Mouse (Mus musculus) midbrain, embryonic 16.5 days (tissue): ENCODE measurements around the gene Glp2r. TPM values are rescaled to one million over a fixed set of nuclear protein-coding genes. Genes with fewer than 3 reads are reported as not detected.

Source experiments
- ATAC-seq: fragments of 200-750 bp; cut with Nextera tagmentation; 2 replicates; pipeline ENCODE4 v1.8.0; 2017; ENCODE audit warnings: moderate TSS enrichment
- H3K27ac ChIP-seq: fragments of 300-500 bp; sonication (generic); 2 replicates; pipeline ENCODE4 v1.5.1; 2014; ENCODE audit warnings: mild to moderate bottlenecking, low read length, mixed read lengths
- H3K27me3 ChIP-seq: fragments of 300-500 bp; sonication (generic); 2 replicates; pipeline ENCODE4 v1.6.1; 2014; ENCODE audit warnings: low read depth, low read length, mixed read lengths; ENCODE audit not compliant: control insufficient read depth, insufficient read depth
- H3K36me3 ChIP-seq: fragments of 300-500 bp; sonication (generic); 2 replicates; pipeline ENCODE4 v1.6.1; 2014; ENCODE audit warnings: mild to moderate bottlenecking, low read length, moderate library complexity, mixed read lengths; ENCODE audit not compliant: control insufficient read depth, insufficient read depth
- H3K4me1 ChIP-seq: fragments of 300-500 bp; sonication (generic); 2 replicates; pipeline ENCODE4 v1.6.1; 2014; ENCODE audit warnings: mild to moderate bottlenecking, low read length, mixed read lengths; ENCODE audit not compliant: control insufficient read depth, insufficient read depth
- H3K4me2 ChIP-seq: fragments of 300-500 bp; sonication (generic); 2 replicates; pipeline ENCODE4 v1.6.1; 2014; ENCODE audit warnings: mild to moderate bottlenecking, low read length, mixed read lengths
- H3K4me3 ChIP-seq: fragments of 300-500 bp; sonication (generic); 2 replicates; pipeline ENCODE4 v1.5.1; 2014; ENCODE audit warnings: low read depth, mild to moderate bottlenecking, low read length, moderate library complexity, mixed read lengths
- H3K9ac ChIP-seq: fragments of 300-500 bp; sonication (generic); 2 replicates; pipeline ENCODE4 v1.6.1; 2014; ENCODE audit warnings: low read depth, low read length, mixed read lengths
- H3K9me3 ChIP-seq: fragments of 300-500 bp; sonication (generic); replicated peaks from 2 replicates; pipeline ENCODE4 v1.6.1; 2014; ENCODE audit warnings: mild to moderate bottlenecking, low read length, mixed read lengths; ENCODE audit not compliant: control insufficient read depth, poor library complexity, severe bottlenecking
- WGBS: fragments of 180-500 bp; shearing (Covaris S2); extraction: QIAGEN DNeasy Blood & Tissue Kit; methylation state at CpG from one replicate; pipeline ENCODE4 v1.1.7; 2014; 5-methylcytosine and 5-hydroxymethylcytosine counted together
- polyA plus RNA-seq: library from polyadenylated mRNA; unstranded; fragments of >200 nt; fragmentation: Nextera tagmentation; extraction: Ambion mirVana; gene quantifications from 2 replicates; pipeline ENCODE4 v1.2.1, GENCODE M21; 2015

Gene Glp2r
- polyA plus RNA-seq, 1 experiment from 2014 or later = 0.15 TPM

GRCm38 (mm10) chr11:67797931-67798330 is 27.0 kb upstream of the Glp2r start, which contains the start of gene Dhrs7c:
Gene Dhrs7c, plus strand, starts transcription at chr11:67798187.
- Histone ChIP-seq H3K9ac (no peak within 1 kb of the TSS), H3K4me1 (no peaks in the 10 kb centered on the region), H3K27ac (no peak within 1 kb of the TSS), H3K36me3 (no peaks in the 10 kb centered on the region), H3K4me3 (no peak within 1 kb of the TSS), H3K9me3 (no peaks in the 10 kb centered on the region), H3K4me2 (no peak within 1 kb of the TSS), H3K27me3 (no peaks in the 10 kb centered on the region)
- WGBS = 81% methylated on average over 7 of the region's 7 CpGs
- no peak for ATAC-seq

DNA sequence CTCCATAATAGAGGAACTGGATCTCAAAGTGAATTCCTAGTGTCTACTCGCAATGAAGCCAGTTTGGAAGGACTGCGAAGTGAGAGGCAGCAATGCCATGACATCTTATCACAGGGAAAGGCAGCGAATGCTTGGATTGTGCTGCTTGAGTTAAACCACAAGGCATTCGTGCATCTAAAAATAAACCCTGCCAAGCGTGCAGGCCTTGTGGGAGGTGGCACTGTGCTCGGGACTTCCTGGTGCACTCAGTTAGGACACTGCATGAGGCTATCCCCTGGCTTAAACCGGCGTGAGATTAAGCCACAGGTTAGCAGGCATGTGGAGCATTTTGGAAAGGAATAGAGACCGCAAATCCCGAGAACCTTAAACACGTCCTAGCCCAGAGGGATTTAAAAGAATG is 19.2 kb upstream of the Glp2r start:
- whole genome bisulfite sequencing = 78% methylated on average over 11 of the region's 11 CpGs
- no peak for ATAC-seq
- no peaks in the 10 kb centered on the region for H3K27me3 ChIP-seq
- H3K4me3 ChIP-seq = no peak overlapping the region
- H3K9me3 ChIP-seq = no peaks in the 10 kb centered on the region
- no peak overlapping the region for H3K4me2 ChIP-seq
- no peaks in the 10 kb centered on the region for H3K4me1 ChIP-seq
- H3K9ac ChIP-seq = no peak overlapping the region
- no peaks in the 10 kb centered on the region for H3K36me3 ChIP-seq
- H3K27ac ChIP-seq = no peak overlapping the region

GRCm38 (mm10) chr11:67774379-67774778 is 3.4 kb upstream of the Glp2r start, which contains the start of gene Gsg1l2:
Gene Gsg1l2, plus strand, starts transcription at chr11:67774608.
- H3K27ac ChIP-seq = no peak within 1 kb of the TSS
- no peaks in the 10 kb centered on the region for H3K9me3 ChIP-seq
- H3K4me3 ChIP-seq = no peak within 1 kb of the TSS
- WGBS = 80% methylated on average over 12 of the region's 12 CpGs
- no peak within 1 kb of the TSS for H3K4me2 ChIP-seq
- no peaks in the 10 kb centered on the region for H3K27me3 ChIP-seq
- H3K4me1 ChIP-seq = no peaks in the 10 kb centered on the region
- no peak for ATAC-seq
- no peak within 1 kb of the TSS for H3K9ac ChIP-seq
- H3K36me3 ChIP-seq = no peaks in the 10 kb centered on the region

DNA sequence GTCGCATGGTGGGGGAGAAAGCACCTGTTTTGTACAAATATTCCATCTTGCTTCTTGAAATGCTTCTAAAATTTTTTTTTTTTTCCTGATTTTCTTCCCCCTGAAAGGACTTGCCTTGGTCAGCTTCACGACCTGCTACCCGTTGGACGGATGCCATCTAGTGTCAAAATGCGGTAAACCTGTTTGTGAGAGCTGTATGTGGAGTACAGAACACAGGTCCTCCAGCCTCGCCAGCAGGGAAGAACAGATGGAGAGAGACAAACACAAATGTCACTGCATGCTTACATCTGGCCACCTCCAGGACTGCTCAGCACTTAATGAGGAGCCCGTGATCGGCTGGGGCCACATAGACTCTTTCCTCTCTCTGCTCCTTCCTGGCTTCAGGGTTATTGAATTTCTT is 1.6 kb upstream of the Glp2r start:
- H3K9me3 ChIP-seq = no peaks in the 10 kb centered on the region
- ATAC-seq = no peak
- no peak overlapping the region for H3K4me3 ChIP-seq
- no peak overlapping the region for H3K27ac ChIP-seq
- no peak overlapping the region for H3K4me2 ChIP-seq
- no peak overlapping the region for H3K9ac ChIP-seq
- no peaks in the 10 kb centered on the region for H3K4me1 ChIP-seq
- no peaks in the 10 kb centered on the region for H3K36me3 ChIP-seq
- 29% methylated on average over 8 of the region's 8 CpGs for WGBS
- H3K27me3 ChIP-seq = no peaks in the 10 kb centered on the region

DNA sequence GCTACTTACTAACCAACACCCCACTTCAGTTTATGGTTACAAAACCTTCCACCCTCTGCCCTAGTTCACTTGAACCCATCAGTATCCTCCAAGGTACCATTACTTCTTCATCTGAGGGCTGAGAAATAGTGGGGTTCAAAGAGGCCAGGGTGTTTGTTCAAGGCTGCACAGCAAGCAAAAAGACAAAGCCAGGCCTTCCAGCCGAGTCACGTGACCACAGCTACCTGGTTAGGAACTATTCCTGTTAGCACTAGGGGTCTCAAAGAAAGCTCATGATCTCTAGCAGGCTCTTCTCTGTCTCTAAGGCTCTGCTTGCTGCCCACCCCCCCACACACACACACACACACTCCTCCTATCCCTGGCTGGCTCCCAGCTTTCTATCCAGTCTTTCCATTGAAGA is 738 bp upstream of the Glp2r start:
- ATAC-seq = no peak
- no peak overlapping the region for H3K9ac ChIP-seq
- no peak overlapping the region for H3K4me3 ChIP-seq
- no peak overlapping the region for H3K4me2 ChIP-seq
- no peaks in the 10 kb centered on the region for H3K27me3 ChIP-seq
- H3K4me1 ChIP-seq = no peaks in the 10 kb centered on the region
- WGBS = 76% methylated on average over 2 of the region's 2 CpGs
- no peaks in the 10 kb centered on the region for H3K9me3 ChIP-seq
- H3K27ac ChIP-seq = no peak overlapping the region
- no peaks in the 10 kb centered on the region for H3K36me3 ChIP-seq

DNA sequence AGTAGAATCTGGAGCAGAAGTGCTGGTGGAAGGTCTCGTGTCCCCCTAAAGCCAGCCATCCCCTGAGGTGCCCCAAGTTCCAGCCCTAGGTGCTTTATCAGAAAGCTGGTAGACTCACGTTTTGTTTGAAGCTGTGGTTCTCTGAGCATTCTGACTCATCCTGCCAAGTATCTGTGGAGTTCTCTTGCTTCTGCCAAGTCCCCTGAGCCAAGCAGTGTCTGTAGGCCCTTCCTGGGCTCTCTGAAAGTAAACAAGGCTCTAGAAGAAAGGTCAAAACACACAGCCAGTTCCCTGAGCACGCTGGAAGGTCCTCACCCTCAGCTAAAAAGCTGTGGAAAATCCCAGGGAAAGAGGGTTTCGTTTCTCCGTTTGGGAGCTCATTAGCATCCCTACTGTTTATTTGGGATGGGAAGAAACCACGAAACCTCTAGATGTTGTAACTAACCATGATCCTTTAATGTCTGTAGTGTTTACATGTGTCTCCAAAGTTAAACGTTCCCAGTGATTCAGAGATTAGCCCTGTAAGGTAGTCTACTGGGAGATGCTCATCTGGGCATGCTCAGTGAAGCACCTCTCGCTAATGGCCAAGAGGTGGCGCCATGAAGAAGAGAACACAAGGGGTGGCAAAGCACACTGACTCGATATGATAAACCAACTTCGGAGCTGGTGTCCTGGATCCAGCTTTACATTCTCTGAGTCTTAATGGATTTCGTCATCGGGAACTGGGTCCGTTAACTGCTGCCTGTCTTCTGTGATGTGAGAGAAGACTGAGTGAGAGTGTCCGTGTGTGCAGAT is 13.4 kb downstream of the Glp2r start:
- WGBS = 74% methylated on average over 15 of the region's 15 CpGs

DNA sequence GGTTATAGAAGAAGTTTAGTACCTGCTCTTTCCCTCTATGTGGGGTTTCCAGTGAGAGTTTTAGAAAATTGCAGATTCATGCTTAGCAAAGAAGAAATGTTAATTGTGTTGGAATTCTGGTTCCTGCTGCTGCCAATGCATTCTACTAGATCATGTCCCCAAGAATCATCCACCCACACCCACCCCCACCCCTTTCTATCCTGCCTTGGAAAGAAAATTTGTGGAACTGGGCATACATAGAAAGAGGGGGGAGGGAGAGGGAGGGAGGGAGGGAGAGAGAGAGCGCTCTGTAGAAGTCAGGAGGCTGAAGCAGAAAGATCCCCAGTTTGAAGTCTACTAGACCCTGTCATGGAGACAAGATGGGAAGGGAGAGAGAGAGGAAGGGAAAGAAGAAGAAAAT is 14.7 kb downstream of the Glp2r start:
- no peak for ATAC-seq
- H3K4me2 ChIP-seq = no peak overlapping the region
- H3K4me1 ChIP-seq = no peaks in the 10 kb centered on the region
- no peaks in the 10 kb centered on the region for H3K36me3 ChIP-seq
- no peaks in the 10 kb centered on the region for H3K9me3 ChIP-seq
- no peak overlapping the region for H3K4me3 ChIP-seq
- 100% methylated on average over 1 of the region's 1 CpGs for WGBS
- H3K9ac ChIP-seq = no peak overlapping the region
- no peaks in the 10 kb centered on the region for H3K27me3 ChIP-seq
- no peak overlapping the region for H3K27ac ChIP-seq

More for the DNA sequence above, 13.4 kb downstream of the Glp2r start:
- Histone ChIP-seq H3K4me1 (no peaks in the 10 kb centered on the region), H3K9me3 (no peaks in the 10 kb centered on the region), H3K27me3 (no peaks in the 10 kb centered on the region), H3K27ac (no peak overlapping the region), H3K4me3 (no peak overlapping the region), H3K9ac (no peak overlapping the region), H3K36me3 (no peaks in the 10 kb centered on the region), H3K4me2 (no peak overlapping the region)
- no peak for ATAC-seq

DNA sequence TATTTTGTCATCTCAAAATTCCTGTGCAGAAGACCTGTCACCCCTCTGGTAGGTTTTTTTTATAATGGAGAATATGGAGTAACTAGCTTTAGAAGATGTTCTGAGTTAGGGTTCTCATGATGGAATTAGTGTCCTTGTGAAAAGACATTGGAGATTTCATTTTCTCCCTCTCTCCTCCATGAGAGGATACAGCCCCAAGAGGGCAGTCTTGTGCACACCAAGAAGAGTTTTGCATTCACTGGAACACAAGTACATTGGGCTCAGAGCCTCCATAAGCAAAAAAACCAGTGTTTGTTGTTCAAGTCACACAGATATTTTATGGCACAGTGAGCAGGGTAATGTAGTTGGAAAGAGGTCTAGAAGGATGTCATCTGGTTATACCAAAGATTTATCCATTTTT is 29.4 kb downstream of the Glp2r start:
- H3K27me3 ChIP-seq = no peaks in the 10 kb centered on the region
- ATAC-seq = no peak
- H3K4me2 ChIP-seq = no peak overlapping the region
- H3K27ac ChIP-seq = no peak overlapping the region
- H3K9me3 ChIP-seq = no peaks in the 10 kb centered on the region
- H3K4me3 ChIP-seq = no peak overlapping the region
- H3K36me3 ChIP-seq = no peaks in the 10 kb centered on the region
- H3K4me1 ChIP-seq = no peaks in the 10 kb centered on the region
- H3K9ac ChIP-seq = no peak overlapping the region

DNA sequence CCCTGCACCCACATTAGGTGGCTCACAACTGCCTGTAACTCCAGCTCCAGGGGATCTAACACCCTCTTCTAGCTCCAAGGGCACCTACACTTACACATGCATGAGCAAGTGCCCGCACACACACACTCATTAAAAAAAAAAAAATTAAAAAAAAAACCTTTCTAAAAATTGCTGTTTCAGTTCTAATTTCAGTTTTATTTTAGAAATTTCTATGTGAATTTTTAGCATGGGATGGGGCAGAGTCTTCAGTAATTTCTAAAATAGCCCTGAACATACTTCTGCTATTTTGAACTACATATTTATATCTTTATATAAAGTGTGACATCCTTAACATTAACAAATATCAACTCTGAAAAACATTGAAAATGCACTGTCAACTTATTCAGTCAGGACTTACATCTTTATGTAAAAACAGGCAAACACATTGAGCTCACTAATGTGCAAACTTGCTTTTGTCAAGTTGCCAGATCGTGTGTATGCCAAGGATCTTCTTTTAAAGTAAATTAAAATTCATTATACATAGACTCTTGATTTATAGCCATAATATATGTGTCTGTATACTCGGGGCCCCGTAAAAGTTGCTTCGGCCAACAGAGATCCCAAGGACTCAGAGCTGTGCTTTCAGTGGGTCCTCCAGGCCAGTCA is 32.0 kb downstream of the Glp2r start:
- Histone ChIP-seq H3K9me3 (no peaks in the 10 kb centered on the region), H3K4me2 (no peak overlapping the region), H3K4me1 (no peaks in the 10 kb centered on the region), H3K4me3 (no peak overlapping the region), H3K27ac (no peak overlapping the region), H3K27me3 (no peaks in the 10 kb centered on the region), H3K9ac (no peak overlapping the region), H3K36me3 (no peaks in the 10 kb centered on the region)
- WGBS = 93% methylated on average over 5 of the region's 5 CpGs
- ATAC-seq = no peak
